Mouse (Mus musculus): ENCODE measurements at regions not wholly inside any gene's neighbourhood (a gene's known extent, or its start where the extent isn't known, plus 50 kb on each side); places are given as distances from the start of the nearest gene placed in this dataset.

DNA sequence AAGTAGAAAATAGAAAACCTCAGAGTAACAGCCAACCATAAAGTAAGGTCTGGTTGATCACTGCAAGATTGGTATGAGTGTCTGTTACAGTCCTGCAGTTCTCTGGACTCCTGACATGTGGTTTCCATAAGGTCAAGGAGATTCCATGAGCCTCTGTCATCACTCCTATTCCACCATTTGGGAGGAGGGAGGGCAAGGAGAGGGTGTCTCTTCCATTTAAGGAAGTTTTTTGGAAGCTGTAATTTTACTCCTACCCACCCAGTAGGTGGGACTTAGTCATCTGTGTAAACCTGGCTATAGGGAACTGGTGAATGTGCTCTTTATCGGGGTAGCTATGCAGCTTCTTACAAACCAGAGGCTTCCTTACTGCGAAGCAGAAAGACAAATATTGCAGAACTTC is 168.8 kb downstream of the Klf6 start:
- TF ChIP-seq CTCF (IDR thresholded peaks at IDR 0.05; ENCODE audit: low read depth, low read length) (no peak), GATA1 (IDR thresholded peaks at IDR 0.05; ENCODE audit: borderline replicate concordance, low read length) (no peak), POLR2AphosphoS5 (IDR thresholded peaks at IDR 0.05; ENCODE audit: insufficient replicate concordance, low read depth, low read length) (no peak), TAL1 (conservative IDR thresholded peaks at IDR 0.05; ENCODE audit: low read depth, low read length) (no peak), GATA2 (IDR thresholded peaks at IDR 0.05; ENCODE audit: borderline replicate concordance, low read depth, low read length) (no peak)

Measured in G1E (cell line).